Mouse (Mus musculus): ENCODE measurements around the gene Car8. TPM values are rescaled to one million over a fixed set of nuclear protein-coding genes. Genes with fewer than 3 reads are reported as not detected.

Gene Car8
- polyA plus RNA-seq, 1 experiment = 358 TPM

- H3K4me1 ChIP-seq (ENCODE audit: control insufficient read depth, insufficient read depth, low read length) = no peaks in the 10 kb centered on the region
- no peak overlapping the region for H3K27ac ChIP-seq (ENCODE audit: insufficient read depth, low read length)
- H3K4me3 ChIP-seq (replicated peaks; ENCODE audit: insufficient read depth, low read depth, low read length) = no peak overlapping the region
- TF ChIP-seq POLR2A (IDR thresholded peaks at IDR 0.05; ENCODE audit: borderline replicate concordance, insufficient read depth, low read length) (no peak), CTCF (IDR thresholded peaks at IDR 0.05; ENCODE audit: borderline replicate concordance, insufficient read depth, low read depth, low read length) (no peak)
- no peak for DNase-seq
- 79% methylated on average over 8 of the region's 8 CpGs for WGBS
- H3K27me3 ChIP-seq (ENCODE audit: control insufficient read depth, insufficient read depth, low read length) = no peaks in the 10 kb centered on the region
These were observed 25.8 kb downstream of the Car8 start for GRCm38 (mm10) chr4:8212873-8213569.

DNA sequence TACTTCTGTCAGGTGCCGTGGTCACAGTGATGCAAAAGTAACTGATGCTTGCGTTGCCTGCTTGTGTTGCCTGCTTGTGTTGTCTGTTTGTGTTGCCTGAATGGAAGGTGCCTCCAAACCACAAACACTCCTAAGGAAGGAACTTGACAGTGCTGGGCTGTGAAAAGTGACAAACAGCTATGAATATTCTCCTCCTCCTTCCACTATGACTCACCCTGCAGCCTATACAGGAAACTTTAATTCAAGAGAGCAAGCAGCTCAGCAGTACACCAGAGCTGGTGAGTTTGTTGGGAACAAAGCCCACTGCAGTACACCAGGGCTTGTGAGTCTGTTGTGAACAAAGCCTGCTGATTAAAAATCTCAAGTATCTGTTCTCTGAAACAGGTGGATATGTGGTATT, 28.4 kb downstream of the Car8 start:
- WGBS = 96% methylated on average over 2 of the region's 2 CpGs
- Histone ChIP-seq H3K27me3 (ENCODE audit: control insufficient read depth, insufficient read depth, low read length) (no peaks in the 10 kb centered on the region), H3K4me3 (replicated peaks; ENCODE audit: insufficient read depth, low read depth, low read length) (no peak overlapping the region), H3K4me1 (ENCODE audit: control insufficient read depth, insufficient read depth, low read length) (no peaks in the 10 kb centered on the region), H3K27ac (ENCODE audit: insufficient read depth, low read length) (no peak overlapping the region)
- no peak for DNase-seq
- TF ChIP-seq CTCF (IDR thresholded peaks at IDR 0.05; ENCODE audit: borderline replicate concordance, insufficient read depth, low read depth, low read length) (no peak), POLR2A (IDR thresholded peaks at IDR 0.05; ENCODE audit: borderline replicate concordance, insufficient read depth, low read length) (no peak)

- WGBS = 28% methylated on average over 1 of the region's 1 CpGs
- TF ChIP-seq CTCF (IDR thresholded peaks at IDR 0.05; ENCODE audit: borderline replicate concordance, insufficient read depth, low read depth, low read length) = no peak
- no peak for TF ChIP-seq POLR2A (IDR thresholded peaks at IDR 0.05; ENCODE audit: borderline replicate concordance, insufficient read depth, low read length)
- DNase-seq = no peak
These were observed 30.9 kb downstream of the Car8 start for GRCm38 (mm10) chr4:8207924-8208323.

GRCm38 (mm10) chr4:8206918-8207573, 31.8 kb downstream of the Car8 start:
- H3K4me3 ChIP-seq (replicated peaks; ENCODE audit: insufficient read depth, low read depth, low read length) = no peak overlapping the region
- WGBS = 92% methylated on average over 6 of the region's 6 CpGs
- no peak overlapping the region for H3K27ac ChIP-seq (ENCODE audit: insufficient read depth, low read length)
- no peaks in the 10 kb centered on the region for H3K4me1 ChIP-seq (ENCODE audit: control insufficient read depth, insufficient read depth, low read length)
- TF ChIP-seq CTCF (IDR thresholded peaks at IDR 0.05; ENCODE audit: borderline replicate concordance, insufficient read depth, low read depth, low read length) (no peak), POLR2A (IDR thresholded peaks at IDR 0.05; ENCODE audit: borderline replicate concordance, insufficient read depth, low read length) (no peak)
- no peaks in the 10 kb centered on the region for H3K27me3 ChIP-seq (ENCODE audit: control insufficient read depth, insufficient read depth, low read length)
- DNase-seq = no peak

More at GRCm38 (mm10) chr4:8207924-8208323, 30.9 kb downstream of the Car8 start:
- no peak overlapping the region for H3K4me3 ChIP-seq (replicated peaks; ENCODE audit: insufficient read depth, low read depth, low read length)
- H3K27ac ChIP-seq (ENCODE audit: insufficient read depth, low read length) = no peak overlapping the region
- no peaks in the 10 kb centered on the region for H3K4me1 ChIP-seq (ENCODE audit: control insufficient read depth, insufficient read depth, low read length)
- no peaks in the 10 kb centered on the region for H3K27me3 ChIP-seq (ENCODE audit: control insufficient read depth, insufficient read depth, low read length)

GRCm38 (mm10) chr4:8205089-8205649, 33.7 kb downstream of the Car8 start:
- H3K4me1 ChIP-seq (ENCODE audit: control insufficient read depth, insufficient read depth, low read length) = no peaks in the 10 kb centered on the region
- H3K27me3 ChIP-seq (ENCODE audit: control insufficient read depth, insufficient read depth, low read length) = no peaks in the 10 kb centered on the region
- DNase-seq = no peak
- TF ChIP-seq POLR2A (IDR thresholded peaks at IDR 0.05; ENCODE audit: borderline replicate concordance, insufficient read depth, low read length) = no peak
- TF ChIP-seq CTCF (IDR thresholded peaks at IDR 0.05; ENCODE audit: borderline replicate concordance, insufficient read depth, low read depth, low read length) = no peak
- 53% methylated on average over 4 of the region's 4 CpGs for WGBS
- H3K4me3 ChIP-seq (replicated peaks; ENCODE audit: insufficient read depth, low read depth, low read length) = no peak overlapping the region
- no peak overlapping the region for H3K27ac ChIP-seq (ENCODE audit: insufficient read depth, low read length)

DNA sequence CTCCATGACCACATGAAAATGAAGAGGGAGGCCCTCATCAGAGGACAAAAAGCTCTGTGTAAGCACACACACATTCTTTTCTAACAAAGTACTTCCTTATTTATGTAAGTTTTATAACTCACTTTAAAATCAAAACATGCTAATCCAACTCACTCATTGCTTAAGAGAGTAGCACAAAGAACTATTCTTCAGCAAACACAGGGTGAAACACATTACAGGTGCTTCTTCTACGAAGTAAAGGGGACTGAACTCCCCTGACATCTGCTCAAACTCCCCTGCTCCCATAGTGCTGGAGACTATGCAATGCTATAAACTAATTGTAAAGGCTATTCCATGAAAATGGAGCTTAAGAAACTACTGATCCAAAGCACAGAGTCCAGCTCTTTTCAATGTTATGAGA, 35.5 kb downstream of the Car8 start:
- no peak for DNase-seq
- 52% methylated on average over 1 of the region's 1 CpGs for WGBS
- Histone ChIP-seq H3K4me1 (ENCODE audit: control insufficient read depth, insufficient read depth, low read length) (no peaks in the 10 kb centered on the region), H3K27me3 (ENCODE audit: control insufficient read depth, insufficient read depth, low read length) (no peaks in the 10 kb centered on the region), H3K27ac (ENCODE audit: insufficient read depth, low read length) (no peak overlapping the region), H3K4me3 (replicated peaks; ENCODE audit: insufficient read depth, low read depth, low read length) (no peak overlapping the region)
- TF ChIP-seq CTCF (IDR thresholded peaks at IDR 0.05; ENCODE audit: borderline replicate concordance, insufficient read depth, low read depth, low read length) = no peak
- no peak for TF ChIP-seq POLR2A (IDR thresholded peaks at IDR 0.05; ENCODE audit: borderline replicate concordance, insufficient read depth, low read length)

DNA sequence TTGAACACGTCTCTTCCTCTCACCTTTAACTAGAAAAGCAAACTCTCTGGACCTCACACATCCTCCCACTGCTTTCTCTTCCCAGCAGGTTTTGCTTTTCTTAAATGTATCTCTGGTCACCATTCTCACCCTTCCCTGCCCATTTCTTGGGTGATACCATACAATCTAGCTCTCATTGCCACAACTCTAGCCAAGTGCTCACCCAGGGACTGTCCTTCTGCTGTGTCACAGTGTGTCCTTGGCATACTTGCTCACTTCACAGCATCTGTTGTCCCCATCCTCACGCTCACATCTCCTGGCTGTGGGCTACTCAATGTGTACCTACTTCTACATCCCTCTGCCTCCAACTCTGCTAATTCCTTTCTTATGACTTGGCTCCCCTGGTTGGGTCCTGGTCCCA, 37.2 kb downstream of the Car8 start:
- WGBS = 57% methylated on average over 2 of the region's 2 CpGs
- Histone ChIP-seq H3K4me3 (replicated peaks; ENCODE audit: insufficient read depth, low read depth, low read length) (no peak overlapping the region), H3K4me1 (ENCODE audit: control insufficient read depth, insufficient read depth, low read length) (no peaks in the 10 kb centered on the region), H3K27me3 (ENCODE audit: control insufficient read depth, insufficient read depth, low read length) (no peaks in the 10 kb centered on the region), H3K27ac (ENCODE audit: insufficient read depth, low read length) (no peak overlapping the region)
- no peak for DNase-seq
- no peak for TF ChIP-seq POLR2A (IDR thresholded peaks at IDR 0.05; ENCODE audit: borderline replicate concordance, insufficient read depth, low read length)
- no peak for TF ChIP-seq CTCF (IDR thresholded peaks at IDR 0.05; ENCODE audit: borderline replicate concordance, insufficient read depth, low read depth, low read length)

- Histone ChIP-seq H3K4me1 (ENCODE audit: control insufficient read depth, insufficient read depth, low read length) (no peaks in the 10 kb centered on the region), H3K27me3 (ENCODE audit: control insufficient read depth, insufficient read depth, low read length) (no peaks in the 10 kb centered on the region), H3K27ac (ENCODE audit: insufficient read depth, low read length) (no peak overlapping the region), H3K4me3 (replicated peaks; ENCODE audit: insufficient read depth, low read depth, low read length) (no peak overlapping the region)
- TF ChIP-seq POLR2A (IDR thresholded peaks at IDR 0.05; ENCODE audit: borderline replicate concordance, insufficient read depth, low read length) (no peak), CTCF (IDR thresholded peaks at IDR 0.05; ENCODE audit: borderline replicate concordance, insufficient read depth, low read depth, low read length) (no peak)
- DNase-seq = no peak
- WGBS = 89% methylated on average over 5 of the region's 5 CpGs
These were observed 38.8 kb downstream of the Car8 start for GRCm38 (mm10) chr4:8200081-8200480.

All from cerebellum, adult 2 months (tissue).